Mouse (Mus musculus) heart, embryonic 12.5 days (tissue): ENCODE measurements around the gene Ptprt. TPM values are rescaled to one million over a fixed set of nuclear protein-coding genes. Genes with fewer than 3 reads are reported as not detected.

Experiments
- ATAC-seq: fragments of 200-750 bp; cut with Nextera tagmentation; 2 replicates; pipeline ENCODE4 v1.8.0; 2017; ENCODE audit warnings: moderate TSS enrichment, moderate library complexity; ENCODE audit not compliant: insufficient number of reproducible peaks, low FRiP score
- H3K27ac ChIP-seq: fragments of 300-500 bp; sonication (generic); 2 replicates; pipeline ENCODE4 v1.5.1; 2016; ENCODE audit warnings: mild to moderate bottlenecking, moderate library complexity; ENCODE audit not compliant: poor library complexity, severe bottlenecking
- H3K27me3 ChIP-seq: fragments of 300-500 bp; sonication (generic); replicated peaks from 2 replicates; pipeline ENCODE4 v1.6.1; 2016; ENCODE audit warnings: mild to moderate bottlenecking, moderate library complexity
- H3K36me3 ChIP-seq: fragments of 300-500 bp; sonication (generic); 2 replicates; pipeline ENCODE4 v1.6.1; 2016; ENCODE audit warnings: mild to moderate bottlenecking, moderate library complexity
- H3K4me1 ChIP-seq: fragments of 300-500 bp; sonication (generic); replicated peaks from 2 replicates; pipeline ENCODE4 v1.6.1; 2016; ENCODE audit warnings: mild to moderate bottlenecking
- H3K4me2 ChIP-seq: fragments of 300-500 bp; sonication (generic); 2 replicates; pipeline ENCODE4 v1.6.1; 2016; ENCODE audit warnings: mild to moderate bottlenecking, moderate library complexity
- H3K4me3 ChIP-seq: fragments of 300-500 bp; sonication (generic); 2 replicates; pipeline ENCODE4 v1.5.1; 2016; ENCODE audit warnings: mild to moderate bottlenecking
- H3K9ac ChIP-seq: fragments of 300-500 bp; sonication (generic); 2 replicates; pipeline ENCODE4 v1.6.1; 2016; ENCODE audit warnings: mild to moderate bottlenecking, moderate library complexity
- H3K9me3 ChIP-seq: fragments of 300-500 bp; sonication (generic); replicated peaks from 2 replicates; pipeline ENCODE4 v1.6.1; 2016; ENCODE audit warnings: mild to moderate bottlenecking, moderate library complexity
- WGBS: fragments of 180-500 bp; shearing (Covaris S2); methylation state at CpG from one replicate; pipeline ENCODE4 v1.1.7; 2016; 5-methylcytosine and 5-hydroxymethylcytosine counted together
- polyA plus RNA-seq: library from polyadenylated mRNA; unstranded; fragments of >200 nt; fragmentation: Nextera tagmentation; extraction: Ambion mirVana; gene quantifications from 2 replicates; pipeline ENCODE4 v1.2.1, GENCODE M21; 2016

Ptprt gene
- polyA plus RNA-seq, 1 experiment from 2014 or later = 0.55 TPM

DNA sequence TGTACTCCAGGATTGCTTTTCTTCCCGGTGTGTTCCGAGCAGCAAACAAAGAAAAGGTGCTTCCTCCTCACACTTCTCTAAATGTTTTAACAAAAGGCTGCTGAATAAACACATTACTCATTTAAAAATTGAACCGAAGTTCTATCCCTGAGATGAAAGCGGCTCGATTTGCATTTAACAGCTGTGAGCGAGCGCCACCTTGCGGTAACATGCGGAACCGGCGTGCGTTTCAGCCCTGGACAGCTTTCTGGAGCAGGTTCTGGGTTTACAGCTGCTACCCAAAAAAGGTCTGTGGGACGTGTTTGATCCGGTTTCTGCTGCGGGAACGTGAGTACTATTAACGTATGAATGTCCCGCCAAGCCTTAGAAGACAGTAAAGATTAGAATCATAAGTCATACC is 1.9 kb downstream of the Ptprt start:
- Histone ChIP-seq H3K36me3 (no peaks in the 10 kb centered on the region), H3K27me3 (peaks cover 65% of the 10 kb centered on the region), H3K4me3 (peak overlapping the region; percentile 65), H3K4me1 (peaks cover 20% of the 10 kb centered on the region), H3K4me2 (peak overlapping the region; percentile 99), H3K9ac (no peak overlapping the region), H3K27ac (no peak overlapping the region), H3K9me3 (no peaks in the 10 kb centered on the region)
- no peak for ATAC-seq
- under 1% methylated on average over 18 of the region's 18 CpGs for WGBS

DNA sequence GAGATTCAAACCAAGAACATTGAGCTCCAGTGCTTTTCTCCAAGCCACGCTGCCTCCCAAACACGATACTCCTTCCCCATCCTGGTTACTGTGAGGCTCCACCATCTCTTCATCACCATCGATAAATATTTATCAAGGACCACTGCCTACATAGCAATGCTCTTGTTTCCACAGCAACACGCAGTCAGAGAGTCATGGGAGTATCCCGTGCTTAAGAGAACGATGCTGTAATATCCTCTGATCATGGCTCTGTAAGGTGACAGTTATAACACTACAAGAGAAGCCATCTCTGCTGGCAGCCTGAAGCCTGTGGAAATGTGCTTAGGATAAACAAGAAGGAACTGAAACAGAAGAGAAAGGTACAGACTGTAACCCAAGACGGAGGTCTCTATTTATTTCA is 3.4 kb downstream of the Ptprt start:
- ATAC-seq = no peak
- 66% methylated on average over 7 of the region's 7 CpGs for WGBS
- H3K4me3 ChIP-seq = no peak overlapping the region
- H3K27me3 ChIP-seq = peaks cover 50% of the 10 kb centered on the region
- H3K9ac ChIP-seq = no peak overlapping the region
- peaks cover 20% of the 10 kb centered on the region for H3K4me1 ChIP-seq
- H3K36me3 ChIP-seq = no peaks in the 10 kb centered on the region
- H3K27ac ChIP-seq = no peak overlapping the region
- no peaks in the 10 kb centered on the region for H3K9me3 ChIP-seq
- H3K4me2 ChIP-seq = no peak overlapping the region

DNA sequence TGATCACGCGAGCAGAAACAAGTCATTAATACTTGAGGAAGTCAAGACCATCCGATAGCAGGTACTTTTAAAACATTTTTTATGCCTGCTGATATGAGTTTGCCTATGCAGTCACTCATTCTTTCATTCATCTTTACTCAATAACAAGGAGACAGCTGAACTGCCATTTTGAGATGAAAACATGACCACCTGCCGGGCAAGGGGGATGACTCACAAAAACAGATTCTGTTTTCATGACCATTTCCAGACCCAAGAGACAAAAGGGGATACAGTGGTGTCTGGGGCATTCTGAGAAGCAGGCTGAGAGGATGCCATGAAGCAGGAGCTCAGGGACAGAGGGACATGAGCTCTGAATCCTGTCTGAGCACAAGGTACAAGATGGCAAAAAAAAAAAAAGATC is 6.5 kb downstream of the Ptprt start:
- Histone ChIP-seq H3K27me3 (peaks cover 19% of the 10 kb centered on the region), H3K36me3 (no peaks in the 10 kb centered on the region), H3K4me2 (no peak overlapping the region), H3K4me3 (no peak overlapping the region), H3K9me3 (no peaks in the 10 kb centered on the region), H3K9ac (no peak overlapping the region), H3K27ac (no peak overlapping the region), H3K4me1 (no peaks in the 10 kb centered on the region)
- ATAC-seq = no peak
- WGBS = 82% methylated on average over 4 of the region's 4 CpGs

DNA sequence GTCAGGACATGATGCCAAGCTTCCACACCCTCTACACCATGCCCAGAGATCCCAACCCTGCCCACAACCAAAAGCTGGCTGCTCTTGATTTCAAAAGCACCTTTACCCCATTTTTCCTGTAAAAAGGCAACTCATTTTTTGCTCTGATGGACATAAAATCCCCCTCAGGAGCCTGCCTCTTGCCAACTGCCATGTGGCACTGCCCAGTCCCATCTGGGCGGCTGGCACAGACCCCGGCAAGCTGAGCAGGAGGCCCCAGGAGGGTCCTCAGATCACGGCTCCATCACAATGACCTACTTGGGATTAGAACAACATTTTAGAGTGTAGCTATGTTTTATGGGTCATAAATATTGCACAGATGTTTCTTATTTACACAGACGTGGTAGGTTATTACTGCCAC is 22.3 kb downstream of the Ptprt start:
- no peak for ATAC-seq
- WGBS = 78% methylated on average over 4 of the region's 4 CpGs

DNA sequence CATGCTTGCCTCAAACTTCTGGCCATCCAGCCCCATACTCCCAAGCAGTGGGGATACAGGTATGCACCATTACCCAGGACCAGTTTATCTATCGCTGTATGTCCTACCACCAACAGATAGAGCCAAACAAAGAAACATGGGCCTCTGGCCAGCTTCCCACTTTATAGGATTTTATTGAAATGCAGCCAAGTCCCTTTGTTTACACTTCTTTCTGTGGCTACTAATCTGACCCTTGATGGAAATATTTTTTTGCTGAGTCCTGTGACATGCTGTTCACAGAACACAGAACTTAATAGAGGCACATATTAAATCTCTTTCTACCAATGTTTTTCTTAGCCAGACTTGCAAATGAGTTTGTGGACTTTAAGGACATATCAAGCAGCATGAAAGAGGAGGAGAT is 23.4 kb downstream of the Ptprt start:
- WGBS = 45% methylated on average over 1 of the region's 1 CpGs
- Histone ChIP-seq H3K27me3 (no peaks in the 10 kb centered on the region), H3K9me3 (no peaks in the 10 kb centered on the region), H3K36me3 (no peaks in the 10 kb centered on the region), H3K4me2 (no peak overlapping the region), H3K9ac (no peak overlapping the region), H3K4me1 (peaks cover 13% of the 10 kb centered on the region; the same call in 1 of the 2 replicates), H3K4me3 (no peak overlapping the region), H3K27ac (no peak overlapping the region)
- no peak for ATAC-seq

More for the DNA sequence above, 22.3 kb downstream of the Ptprt start:
- Histone ChIP-seq H3K9me3 (no peaks in the 10 kb centered on the region), H3K9ac (no peak overlapping the region), H3K36me3 (no peaks in the 10 kb centered on the region), H3K27me3 (no peaks in the 10 kb centered on the region), H3K4me1 (peaks cover 13% of the 10 kb centered on the region; the same call in 1 of the 2 replicates), H3K4me2 (no peak overlapping the region), H3K4me3 (no peak overlapping the region), H3K27ac (no peak overlapping the region)

DNA sequence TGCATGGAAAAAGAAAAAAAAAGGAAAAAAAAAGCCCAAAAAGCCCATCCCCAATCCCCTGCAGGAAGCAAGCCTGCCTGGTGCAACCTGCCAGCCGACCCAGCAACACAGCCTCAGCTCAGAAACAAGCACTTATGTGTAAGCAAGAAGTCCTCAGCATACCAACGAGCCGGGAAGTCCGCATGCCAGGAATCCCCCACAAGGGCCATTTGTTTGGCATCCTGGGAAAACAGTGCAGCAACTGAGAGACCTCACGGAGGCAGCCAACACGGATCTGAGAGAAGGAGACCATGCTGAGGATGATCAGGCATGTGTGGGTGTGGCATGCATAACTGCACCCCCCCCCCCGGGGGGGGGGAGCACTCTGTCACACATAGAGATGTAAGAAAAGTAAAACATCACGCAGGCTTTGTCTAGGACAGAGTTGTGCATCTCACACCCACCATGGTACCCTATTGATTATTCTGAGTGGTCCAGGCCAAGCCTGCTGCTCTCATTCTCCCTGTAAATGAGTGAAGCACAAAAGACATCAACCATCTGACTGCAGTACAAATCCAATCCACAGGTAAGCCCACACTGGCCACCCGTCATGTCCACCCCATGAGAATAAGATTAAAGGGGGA is 24.4 kb downstream of the Ptprt start:
- no peak for ATAC-seq
- H3K4me2 ChIP-seq = no peak overlapping the region

DNA sequence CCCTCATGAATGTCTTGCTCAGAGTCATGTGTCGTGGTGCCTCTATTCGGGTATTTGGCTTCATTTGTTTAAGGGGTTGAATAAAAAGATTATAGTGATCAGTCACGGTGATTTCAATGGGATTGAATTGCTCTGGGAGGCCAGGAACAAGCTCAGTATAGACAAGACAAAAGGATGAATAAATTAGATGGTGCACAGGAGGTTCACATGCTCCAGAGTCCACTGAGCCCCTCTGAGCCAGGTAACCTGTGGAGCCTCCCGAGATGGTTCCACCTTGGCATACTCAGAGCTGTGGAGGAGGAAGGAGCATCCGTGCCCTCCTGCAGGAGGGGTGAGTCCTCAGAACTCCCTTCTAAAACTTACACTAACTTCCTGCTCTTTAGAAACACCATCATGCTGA is 26.0 kb downstream of the Ptprt start:
- 77% methylated on average over 5 of the region's 5 CpGs for WGBS
- ATAC-seq = no peak
- no peaks in the 10 kb centered on the region for H3K27me3 ChIP-seq
- no peak overlapping the region for H3K27ac ChIP-seq
- H3K36me3 ChIP-seq = no peaks in the 10 kb centered on the region
- no peak overlapping the region for H3K9ac ChIP-seq
- H3K4me1 ChIP-seq = peaks cover 13% of the 10 kb centered on the region; the same call in 1 of the 2 replicates
- H3K4me2 ChIP-seq = no peak overlapping the region
- H3K4me3 ChIP-seq = no peak overlapping the region
- no peaks in the 10 kb centered on the region for H3K9me3 ChIP-seq

More for the DNA sequence above, 24.4 kb downstream of the Ptprt start:
- Histone ChIP-seq H3K27ac (no peak overlapping the region), H3K9ac (no peak overlapping the region), H3K4me1 (peaks cover 13% of the 10 kb centered on the region; the same call in 1 of the 2 replicates), H3K4me3 (no peak overlapping the region), H3K9me3 (no peaks in the 10 kb centered on the region), H3K36me3 (no peaks in the 10 kb centered on the region), H3K27me3 (no peaks in the 10 kb centered on the region)
- 38% methylated on average over 9 of the region's 9 CpGs for WGBS

DNA sequence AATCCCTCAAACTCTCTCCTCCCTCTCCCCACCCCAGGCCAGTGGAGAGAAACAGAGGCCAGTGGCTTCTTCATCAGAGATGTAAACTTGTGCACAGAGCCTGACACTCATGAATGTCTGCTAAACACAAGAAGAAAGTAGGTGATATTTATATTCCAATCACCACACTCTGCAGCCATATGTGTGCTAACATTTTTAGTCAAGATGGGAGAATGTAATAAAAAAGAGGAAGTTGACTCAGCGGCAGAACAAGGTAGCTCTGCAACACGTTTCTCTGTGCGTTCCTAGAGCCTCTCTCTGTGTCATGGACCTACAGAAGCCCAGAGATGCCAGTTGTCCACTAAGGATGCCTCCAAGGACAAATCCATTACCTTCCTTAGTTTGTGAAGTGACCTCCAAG is 34.9 kb downstream of the Ptprt start:
- Histone ChIP-seq H3K4me3 (no peak overlapping the region), H3K4me1 (no peaks in the 10 kb centered on the region), H3K27me3 (no peaks in the 10 kb centered on the region), H3K9me3 (no peaks in the 10 kb centered on the region), H3K4me2 (no peak overlapping the region), H3K9ac (no peak overlapping the region), H3K36me3 (no peaks in the 10 kb centered on the region), H3K27ac (no peak overlapping the region)
- no peak for ATAC-seq
- 84% methylated on average over 3 of the region's 3 CpGs for WGBS

DNA sequence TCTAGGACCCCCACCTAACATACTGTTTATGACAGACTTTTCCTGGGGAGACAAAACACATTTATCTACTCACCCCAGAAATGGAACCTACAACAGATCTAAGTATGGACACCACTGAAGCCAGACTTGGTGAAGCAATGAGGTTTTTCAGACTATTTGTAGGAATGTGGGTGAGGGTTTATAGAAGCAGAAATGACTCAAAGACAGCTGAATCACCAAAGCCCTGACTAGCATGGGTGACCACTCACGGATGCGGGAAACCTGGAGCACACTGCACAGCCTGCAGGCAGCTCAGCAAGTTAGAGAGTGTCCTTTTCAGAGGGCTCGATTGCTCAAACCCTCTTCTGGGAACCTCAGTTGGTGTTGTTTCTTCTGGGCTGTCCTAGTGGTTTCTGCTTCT is 36.2 kb downstream of the Ptprt start:
- no peak overlapping the region for H3K4me2 ChIP-seq
- no peak overlapping the region for H3K9ac ChIP-seq
- H3K36me3 ChIP-seq = no peaks in the 10 kb centered on the region
- H3K27ac ChIP-seq = no peak overlapping the region
- no peaks in the 10 kb centered on the region for H3K9me3 ChIP-seq
- 85% methylated on average over 3 of the region's 3 CpGs for WGBS
- no peak overlapping the region for H3K4me3 ChIP-seq
- H3K4me1 ChIP-seq = no peaks in the 10 kb centered on the region
- H3K27me3 ChIP-seq = no peaks in the 10 kb centered on the region
- no peak for ATAC-seq

DNA sequence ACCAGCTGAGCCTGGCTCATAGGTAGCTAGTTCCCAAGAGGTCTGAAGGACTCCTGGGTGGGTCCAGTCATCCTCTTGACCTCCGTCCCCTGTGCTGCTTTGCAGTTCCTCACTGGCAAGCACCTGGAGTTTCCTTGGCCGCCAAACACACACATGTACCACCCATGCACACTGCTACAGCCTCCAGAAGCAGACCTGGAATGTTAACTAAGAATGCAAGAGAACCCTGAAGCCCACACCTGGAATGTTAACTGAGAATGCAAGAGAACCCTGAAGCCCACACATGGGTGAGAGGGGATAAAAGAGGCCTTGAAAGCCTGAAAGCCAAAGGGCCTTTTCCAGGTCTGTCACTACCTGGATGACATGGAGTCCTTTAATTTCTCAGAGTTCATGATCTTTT is 46.7 kb downstream of the Ptprt start:
- Histone ChIP-seq H3K36me3 (no peaks in the 10 kb centered on the region), H3K4me2 (no peak overlapping the region), H3K4me3 (no peak overlapping the region), H3K27ac (no peak overlapping the region), H3K27me3 (no peaks in the 10 kb centered on the region), H3K9ac (no peak overlapping the region), H3K9me3 (no peaks in the 10 kb centered on the region), H3K4me1 (no peaks in the 10 kb centered on the region)
- ATAC-seq = no peak
- 63% methylated on average over 2 of the region's 2 CpGs for WGBS

DNA sequence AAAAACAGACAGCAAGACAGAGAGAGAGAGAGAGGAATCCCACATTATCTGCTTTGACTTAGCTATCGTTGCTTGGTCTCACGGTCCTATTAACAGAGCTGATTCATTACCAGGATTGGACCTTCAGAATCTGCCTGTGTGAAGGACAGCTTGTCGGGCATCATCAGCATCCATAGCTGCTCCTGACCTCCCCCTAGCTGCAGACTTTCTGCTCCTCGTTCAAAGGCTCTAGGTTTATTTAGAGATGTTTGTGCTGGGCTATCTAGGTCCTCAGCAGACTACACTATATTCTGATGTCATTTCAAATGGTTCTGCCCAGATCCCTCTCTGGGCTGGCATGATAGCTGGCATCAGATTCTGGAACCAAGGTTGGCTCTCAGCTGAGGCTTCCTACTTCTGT is 47.5 kb downstream of the Ptprt start:
- Histone ChIP-seq H3K27me3 (no peaks in the 10 kb centered on the region), H3K4me2 (no peak overlapping the region), H3K27ac (no peak overlapping the region), H3K36me3 (no peaks in the 10 kb centered on the region), H3K9me3 (no peaks in the 10 kb centered on the region), H3K4me1 (no peaks in the 10 kb centered on the region), H3K9ac (no peak overlapping the region), H3K4me3 (no peak overlapping the region)
- ATAC-seq = no peak
- WGBS = 52% methylated on average over 4 of the region's 4 CpGs

DNA sequence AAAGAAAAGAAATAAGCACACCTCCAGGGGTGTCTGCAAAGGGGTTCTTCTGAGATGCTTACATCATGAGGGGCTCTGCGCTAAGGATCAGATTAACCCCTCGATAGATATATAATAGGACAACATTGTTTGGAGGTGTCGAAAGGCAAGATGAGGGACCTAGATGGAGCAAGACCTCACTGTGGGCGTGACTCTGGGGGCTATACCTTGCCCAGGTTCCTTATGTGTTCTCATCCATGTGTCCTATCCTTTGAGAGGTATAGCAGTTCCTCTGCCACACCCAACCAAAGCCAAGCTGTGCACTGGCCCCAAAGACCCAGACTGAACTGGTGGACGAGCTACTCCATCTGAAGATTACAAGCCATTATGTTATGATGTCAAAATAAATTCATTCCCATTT is 58.2 kb downstream of the Ptprt start:
- H3K4me3 ChIP-seq = no peak overlapping the region
- H3K27ac ChIP-seq = no peak overlapping the region
- ATAC-seq = no peak
- H3K9me3 ChIP-seq = no peaks in the 10 kb centered on the region
- H3K27me3 ChIP-seq = no peaks in the 10 kb centered on the region
- H3K36me3 ChIP-seq = no peaks in the 10 kb centered on the region
- H3K9ac ChIP-seq = no peak overlapping the region
- WGBS = 83% methylated on average over 5 of the region's 5 CpGs
- H3K4me2 ChIP-seq = no peak overlapping the region
- no peaks in the 10 kb centered on the region for H3K4me1 ChIP-seq
